Mouse (Mus musculus): ENCODE results near the gene Proser1.

The Proser1 gene

GRCm38 (mm10) chr3:53463046-53463764 is at the start of gene Proser1, which contains the start of gene Nhlrc3:
Proser1 (plus strand) TSS chr3:53463666.
Nhlrc3 (minus strand) TSS chr3:53463332.
- DNase-seq (ENCODE audit: low spot score): peak; percentile 94

GRCm38 (mm10) chr3:53413959-53414358 is 49.5 kb upstream of the Proser1 start:
- no peak for DNase-seq (ENCODE audit: low spot score)

GRCm38 (mm10) chr3:53416036-53416506 is 47.4 kb upstream of the Proser1 start:
- DNase-seq (ENCODE audit: low spot score): no peak

GRCm38 (mm10) chr3:53417701-53418100 is 45.8 kb upstream of the Proser1 start:
- DNase-seq (ENCODE audit: low spot score): no peak

- no peak for DNase-seq (ENCODE audit: low spot score)
These were observed 41.8 kb upstream of the Proser1 start for GRCm38 (mm10) chr3:53421656-53422055.

GRCm38 (mm10) chr3:53422691-53423090 is 40.8 kb upstream of the Proser1 start:
- DNase-seq (ENCODE audit: low spot score): no peak

- DNase-seq (ENCODE audit: low spot score): no peak
These were observed 39.9 kb upstream of the Proser1 start for GRCm38 (mm10) chr3:53423576-53423975.

- no peak for DNase-seq (ENCODE audit: low spot score)
These were observed 28.9 kb upstream of the Proser1 start for GRCm38 (mm10) chr3:53434610-53435009.

GRCm38 (mm10) chr3:53436550-53436949 is 26.9 kb upstream of the Proser1 start:
- no peak for DNase-seq (ENCODE audit: low spot score)

GRCm38 (mm10) chr3:53445540-53445939 is 17.9 kb upstream of the Proser1 start:
- no peak for DNase-seq (ENCODE audit: low spot score)

GRCm38 (mm10) chr3:53446801-53447200 is 16.7 kb upstream of the Proser1 start:
- DNase-seq (ENCODE audit: low spot score): no peak

GRCm38 (mm10) chr3:53448208-53448607 is 15.3 kb upstream of the Proser1 start:
- no peak for DNase-seq (ENCODE audit: low spot score)

GRCm38 (mm10) chr3:53450666-53451065 is 12.8 kb upstream of the Proser1 start:
- no peak for DNase-seq (ENCODE audit: low spot score)

GRCm38 (mm10) chr3:53452351-53452750 is 11.1 kb upstream of the Proser1 start:
- DNase-seq (ENCODE audit: low spot score): no peak

- no peak for DNase-seq (ENCODE audit: low spot score)
These were observed 10.1 kb upstream of the Proser1 start for GRCm38 (mm10) chr3:53453346-53453745.

- no peak for DNase-seq (ENCODE audit: low spot score)
These were observed 9.5 kb upstream of the Proser1 start for GRCm38 (mm10) chr3:53454005-53454404.

GRCm38 (mm10) chr3:53454561-53454960 is 8.9 kb upstream of the Proser1 start:
- no peak for DNase-seq (ENCODE audit: low spot score)

- no peak for DNase-seq (ENCODE audit: low spot score)
These were observed 8.5 kb upstream of the Proser1 start for GRCm38 (mm10) chr3:53454984-53455383.

GRCm38 (mm10) chr3:53457750-53458149 is 5.7 kb upstream of the Proser1 start:
- DNase-seq (ENCODE audit: low spot score): no peak

- DNase-seq (ENCODE audit: low spot score): no peak
These were observed 3.4 kb upstream of the Proser1 start for GRCm38 (mm10) chr3:53460106-53460505.

GRCm38 (mm10) chr3:53462701-53463045 is 793 bp upstream of the Proser1 start:
- DNase-seq (ENCODE audit: low spot score): no peak

- no peak for DNase-seq (ENCODE audit: low spot score)
These were observed 274 bp downstream of the Proser1 start for GRCm38 (mm10) chr3:53463765-53464114.

- DNase-seq (ENCODE audit: low spot score): no peak
These were observed 756 bp downstream of the Proser1 start for GRCm38 (mm10) chr3:53464146-53464698.

GRCm38 (mm10) chr3:53465330-53465729 is 1.9 kb downstream of the Proser1 start:
- no peak for DNase-seq (ENCODE audit: low spot score)
